Mouse (Mus musculus) CH12.LX (cell line): Measurements from ENCODE around the gene Ddi2. TPM values are rescaled to one million over a fixed set of nuclear protein-coding genes. Genes with fewer than 3 reads are reported as not detected.

ENCODE experiments used
- DNase-seq: peaks from one replicate; pipeline ENCODE4 v3.0.0-alpha.2; 2013; ENCODE audit errors: extremely low read depth
- H3K27ac ChIP-seq: 2 replicates; pipeline ENCODE4 v1.5.1; 2012; ENCODE audit warnings: low read depth, mild to moderate bottlenecking, control low read depth, moderate library complexity; ENCODE audit not compliant: insufficient read depth
- H3K27me3 ChIP-seq: replicated peaks from 2 replicates; pipeline ENCODE3; 2012; ENCODE audit warnings: inconsistent platforms
- H3K36me3 ChIP-seq, 2 experiments: replicated peaks in 1 of 2; 2 replicates each; pipeline versions ENCODE3 to v1.6.1; 2012; ENCODE audit warnings: inconsistent platforms in 1 of 2, low read length in 1 of 2, mild to moderate bottlenecking in 1 of 2, mixed read lengths in 1 of 2, moderate library complexity in 1 of 2; ENCODE audit not compliant: control insufficient read depth in 1 of 2, insufficient read depth in 1 of 2
- H3K4me1 ChIP-seq, 2 experiments: 2 replicates each; pipeline ENCODE4 v1.6.1; 2012; ENCODE audit warnings: inconsistent platforms in 1 of 2, moderate library complexity in 1 of 2; ENCODE audit not compliant: insufficient read depth in 2 of 2, control insufficient read depth in 1 of 2
- H3K4me2 ChIP-seq: 2 replicates; pipeline ENCODE4 v1.6.1; 2012; ENCODE audit warnings: low read depth, mild to moderate bottlenecking, control low read depth; ENCODE audit not compliant: poor library complexity, insufficient read depth, severe bottlenecking
- H3K4me3 ChIP-seq, 3 experiments: fragments of 150-350 bp in 1 of 3; sonication (generic) in 1 of 3; replicated peaks in 1 of 3; 2 replicates each; pipeline versions ENCODE3 to v1.5.1; 2011 to 2012; ENCODE audit warnings: low read depth in 2 of 3, low read length in 2 of 3, mild to moderate bottlenecking in 2 of 3, moderate library complexity in 2 of 3, control low read depth in 1 of 3, improper control_type of control experiment in 1 of 3, inconsistent platforms in 1 of 3, mixed read lengths in 1 of 3; ENCODE audit not compliant: poor library complexity in 1 of 3
- H3K79me2 ChIP-seq: replicated peaks from 2 replicates; pipeline ENCODE4 v1.6.1; 2012; ENCODE audit warnings: mild to moderate bottlenecking, moderate library complexity; ENCODE audit not compliant: control insufficient read depth, poor library complexity, insufficient read depth, severe bottlenecking; ENCODE audit errors: extremely low read depth
- H3K9ac ChIP-seq: 2 replicates; pipeline ENCODE4 v1.6.1; 2012; ENCODE audit warnings: low read depth, mild to moderate bottlenecking, control low read depth, moderate library complexity; ENCODE audit not compliant: insufficient read depth
- H3K9me3 ChIP-seq: replicated peaks from 2 replicates; pipeline ENCODE3; 2012; ENCODE audit warnings: low read length, inconsistent platforms, mixed read lengths
- CHD1 ChIP-seq: IDR thresholded peaks from 2 replicates; pipeline ENCODE4 v1.6.1; 2012; ENCODE audit warnings: low read depth, low read length, improper control_type of control experiment, inconsistent platforms
- CTCF ChIP-seq, 2 experiments: IDR thresholded peaks in 1 of 2; conservative IDR thresholded peaks in 1 of 2; 2 replicates each; pipeline ENCODE4 v1.5.1; 2011 to 2012; ENCODE audit warnings: low read depth in 2 of 2, low read length in 2 of 2, improper control_type of control experiment in 1 of 2, inconsistent platforms in 1 of 2, mild to moderate bottlenecking in 1 of 2, moderate library complexity in 1 of 2
- E2F4 ChIP-seq: IDR thresholded peaks from 2 replicates; pipeline ENCODE4 v1.6.1; 2011; ENCODE audit warnings: low read depth, low read length, improper control_type of control experiment; ENCODE audit not compliant: insufficient replicate concordance
- ELF1 ChIP-seq: IDR thresholded peaks from 2 replicates; pipeline ENCODE4 v1.6.1; 2014; ENCODE audit warnings: low read depth, mild to moderate bottlenecking, inconsistent platforms, low read length, improper control_type of control experiment
- EP300 ChIP-seq: IDR thresholded peaks from 2 replicates; pipeline ENCODE4 v1.6.1; 2011; ENCODE audit warnings: low read length, improper control_type of control experiment
- ETS1 ChIP-seq: conservative IDR thresholded peaks from 2 replicates; pipeline ENCODE4 v1.6.1; 2012; ENCODE audit warnings: low read depth, mild to moderate bottlenecking, inconsistent platforms, low read length, improper control_type of control experiment, moderate library complexity
- IRF4 ChIP-seq: IDR thresholded peaks from 2 replicates; pipeline ENCODE4 v1.6.1; 2014; ENCODE audit warnings: low read depth, mild to moderate bottlenecking, inconsistent platforms, low read length, improper control_type of control experiment
- JUND ChIP-seq: conservative IDR thresholded peaks from 2 replicates; pipeline ENCODE4 v1.6.1; 2011; ENCODE audit warnings: low read depth, low read length, improper control_type of control experiment
- MAFK ChIP-seq: IDR thresholded peaks from 2 replicates; pipeline ENCODE4 v1.6.1; 2011; ENCODE audit warnings: low read length, improper control_type of control experiment; ENCODE audit not compliant: insufficient replicate concordance
- MAX ChIP-seq: IDR thresholded peaks from 2 replicates; pipeline ENCODE4 v1.6.1; 2011; ENCODE audit warnings: low read length, improper control_type of control experiment
- MEF2A ChIP-seq: IDR thresholded peaks from 2 replicates; pipeline ENCODE4 v1.6.1; 2014; ENCODE audit warnings: low read depth, mild to moderate bottlenecking, inconsistent platforms, low read length, improper control_type of control experiment, borderline replicate concordance
- MXI1 ChIP-seq: IDR thresholded peaks from 2 replicates; pipeline ENCODE4 v1.6.1; 2011; ENCODE audit warnings: mild to moderate bottlenecking, low read depth, low read length, improper control_type of control experiment
- MYC ChIP-seq: IDR thresholded peaks from 2 replicates; pipeline ENCODE4 v1.6.1; 2011; ENCODE audit warnings: low read depth, mild to moderate bottlenecking, improper control_type of control experiment, low read length
- NELFE ChIP-seq: IDR thresholded peaks from 2 replicates; pipeline ENCODE4 v1.6.1; 2011; ENCODE audit warnings: low read depth, low read length, improper control_type of control experiment
- PAX5 ChIP-seq: IDR thresholded peaks from 2 replicates; pipeline ENCODE4 v1.6.1; 2012; ENCODE audit warnings: low read length, inconsistent platforms, mixed read lengths
- POLR2A ChIP-seq: IDR thresholded peaks from 2 replicates; pipeline ENCODE4 v1.6.1; 2011; ENCODE audit warnings: low read depth, mild to moderate bottlenecking, improper control_type of control experiment, low read length
- POLR2AphosphoS2 ChIP-seq: IDR thresholded peaks from 2 replicates; pipeline ENCODE4 v1.6.1; 2011; ENCODE audit warnings: low read depth, low read length, improper control_type of control experiment
- RAD21 ChIP-seq: IDR thresholded peaks from 2 replicates; pipeline ENCODE4 v1.6.1; 2011; ENCODE audit warnings: low read depth, mild to moderate bottlenecking, low read length, improper control_type of control experiment, moderate library complexity
- SMC3 ChIP-seq: IDR thresholded peaks from 2 replicates; pipeline ENCODE4 v1.6.1; 2011; ENCODE audit warnings: low read depth, low read length, improper control_type of control experiment
- UBTF ChIP-seq: IDR thresholded peaks from 2 replicates; pipeline ENCODE4 v1.6.1; 2012; ENCODE audit warnings: low read depth, mild to moderate bottlenecking, inconsistent platforms, low read length, improper control_type of control experiment, moderate library complexity
- ZC3H11A ChIP-seq: IDR thresholded peaks from 2 replicates; pipeline ENCODE4 v1.6.1; 2012; ENCODE audit warnings: low read depth, mild to moderate bottlenecking, inconsistent platforms, low read length, improper control_type of control experiment
- ZMIZ1 ChIP-seq: IDR thresholded peaks from 2 replicates; pipeline ENCODE4 v1.6.1; 2012; ENCODE audit warnings: low read depth, mild to moderate bottlenecking, inconsistent platforms, low read length, improper control_type of control experiment
- dilution Hi-C: fragments of 300-500 bp; cut with MboI; formaldehyde crosslinking; loops from 2 replicates; pipeline ENCODE4 v1.14.3; 2020; ENCODE audit warnings: low sequenced_read_pairs; ENCODE audit not compliant: extremely low pct_unique_long_range_greater_than_20kb, extremely low pct_ligation_motif_present
- in situ Hi-C: fragments of 300-500 bp; cut with MboI; formaldehyde crosslinking; loops from 3 replicates; pipeline ENCODE4 v1.14.3; 2019; ENCODE audit warnings: low sequenced_read_pairs, low pct_ligation_motif_present, low pct_unique_long_range_greater_than_20kb, mixed read lengths
- polyA plus RNA-seq: library from polyadenylated mRNA; unstranded; fragments of >175 nt; gene quantifications from 2 replicates; pipeline ENCODE4 v1.2.1, GENCODE M21; 2012; ENCODE audit warnings: low read depth; ENCODE audit not compliant: insufficient read length
- total RNA-seq, 2 experiments: library from RNA; depleted of rRNA; stranded (reverse); fragments of 300-350 nt in 1 of 2; fragments of >200 nt in 1 of 2; gene quantifications; 2 replicates each; pipeline ENCODE4 v1.2.3; 2012 to 2014

The Ddi2 gene
- total and polyA plus RNA-seq, 3 experiments: 18.0 to 37.3 (median 19.9) TPM

- no peak for TF ChIP-seq ZC3H11A
- no peak for TF ChIP-seq UBTF
- no peak for TF ChIP-seq MAX
- TF ChIP-seq MEF2A: no peak
- no peak for TF ChIP-seq ETS1
- no peak for TF ChIP-seq SMC3
- no peak for TF ChIP-seq PAX5
- no peak for TF ChIP-seq NELFE
- TF ChIP-seq ELF1: no peak
- TF ChIP-seq RAD21: no peak
- TF ChIP-seq ZMIZ1: no peak
- no peak for TF ChIP-seq CTCF (conservative IDR thresholded peaks at IDR 0.05 in 1 of 2, IDR thresholded peaks at IDR 0.05 in 1 of 2; ENCODE audit: low read depth in 2 of 2, low read length in 2 of 2)
- no peak for TF ChIP-seq MXI1
- no peak for TF ChIP-seq MYC
- no peak for TF ChIP-seq MAFK
- no peak for TF ChIP-seq IRF4
- TF ChIP-seq CHD1: no peak
- no peak overlapping the region for H3K4me3 ChIP-seq
- H3K4me1 ChIP-seq: peaks cover 14 to 82% of the 10 kb centered on the region in 2 experiments
- peaks cover 20 to 53% of the 10 kb centered on the region in 2 experiments for H3K36me3 ChIP-seq
- in situ Hi-C loops: loop anchor here (5.0 kb wide), 1 partner anchor 41 kb away; no protein-coding TSS in a partner anchor
- H3K27ac ChIP-seq: no peak overlapping the region; the same call in 1 of the 2 replicates
- H3K79me2 ChIP-seq: peaks cover 6% of the 10 kb centered on the region; the same call in 1 of the 2 replicates
- H3K4me2 ChIP-seq: no peak overlapping the region
- H3K9me3 ChIP-seq: no peaks in the 10 kb centered on the region
- no peaks in the 10 kb centered on the region for H3K27me3 ChIP-seq
- dilution Hi-C loops: no loop called here
- H3K9ac ChIP-seq: no peak overlapping the region
- DNase-seq: peak; percentile 60
Observed at GRCm38 (mm10) chr4:141655908-141656608, 67.2 kb downstream of the Ddi2 start.

GRCm38 (mm10) chr4:141654509-141654908 is 68.7 kb downstream of the Ddi2 start:
- no peak for TF ChIP-seq SMC3
- TF ChIP-seq POLR2A: no peak
- TF ChIP-seq MXI1: no peak
- no peak for TF ChIP-seq JUND
- TF ChIP-seq MYC: no peak
- TF ChIP-seq POLR2AphosphoS2: no peak
- TF ChIP-seq EP300: no peak
- TF ChIP-seq E2F4: no peak
- Histone ChIP-seq H3K4me1 (peaks cover 14 to 67% of the 10 kb centered on the region in 2 experiments), H3K27me3 (no peaks in the 10 kb centered on the region), H3K9ac (no peak overlapping the region), H3K4me2 (no peak overlapping the region), H3K36me3 (peaks cover 21 to 62% of the 10 kb centered on the region in 2 experiments), H3K79me2 (peaks cover 6% of the 10 kb centered on the region; the same call in 1 of the 2 replicates), H3K27ac (no peak overlapping the region), H3K9me3 (no peaks in the 10 kb centered on the region), H3K4me3 (no peak overlapping the region)
- dilution Hi-C loops (no loop called here), in situ Hi-C loops (no loop called here)
- DNase-seq: no peak
